Comparison of ENCODE assay signal across 33 mouse cellular contexts in the genomic region with DNA sequence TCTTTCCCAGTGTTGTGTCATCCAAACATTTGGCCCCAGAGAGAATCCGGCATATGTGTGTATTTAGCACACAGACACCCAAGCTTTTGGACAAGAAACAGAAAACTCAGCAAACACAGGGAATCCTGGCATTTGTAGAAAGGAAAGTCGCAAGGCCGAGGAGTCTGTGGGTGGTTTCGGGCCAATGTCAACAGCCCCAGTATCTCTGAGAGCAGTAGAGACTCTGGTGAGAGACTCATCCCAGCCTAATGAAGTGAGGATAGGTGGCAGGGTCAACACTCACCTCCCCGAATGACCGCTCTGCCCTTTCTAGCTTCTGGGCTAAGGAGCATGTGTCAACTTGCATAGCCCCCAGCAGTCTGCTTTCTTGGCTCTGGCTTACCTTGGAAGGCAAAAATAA. TPM values are rescaled to one million over a fixed set of nuclear protein-coding genes. Genes with fewer than 3 reads are reported as not detected.
DNase-seq lines count a peak whose midpoint lies in the region; ATAC-seq and TF ChIP-seq lines count a peak whose summit lies in the region.
"Had no signal": no experiment of that assay in that cellular context is flagged by ENCODE, and none has a peak within 500 bp of the region (broad histone marks: within the 10 kb centered on the region; RNA-seq: fewer than 3 reads in every experiment).

No protein-coding gene starts in this region.

- H3K36me3 ChIP-seq in embryonic facial prominence, embryonic 14.5 days (ENCODE audit: control insufficient read depth, insufficient read depth, low read length), result no peaks in the 10 kb centered on the region
- no peaks in the 10 kb centered on the region for H3K36me3 ChIP-seq in embryonic facial prominence, embryonic 10.5 days (replicated peaks)
- H3K36me3 ChIP-seq in lung, embryonic 16.5 days (ENCODE audit: control insufficient read depth, insufficient read depth, low read length), result no peaks in the 10 kb centered on the region
- H3K36me3 ChIP-seq in lung, postnatal 0 days (ENCODE audit: insufficient read depth, low read length), result no peaks in the 10 kb centered on the region
- H3K36me3 ChIP-seq: embryonic facial prominence, embryonic 15.5 days; heart, embryonic 10.5 days; heart, embryonic 15.5 days; hindbrain, embryonic 12.5 days; intestine, embryonic 15.5 days; liver, embryonic 13.5 days; midbrain, embryonic 10.5 days; midbrain, embryonic 15.5 days had no signal

- no peak for TF ChIP-seq POLR2A in lung, adult 2 months (IDR thresholded peaks at IDR 0.05; ENCODE audit: borderline replicate concordance, extremely low read depth, low read depth, low read length)

- H3K27me3 ChIP-seq in embryonic facial prominence, embryonic 14.5 days (replicated peaks; ENCODE audit: control insufficient read depth, insufficient read depth, low read length), result no peaks in the 10 kb centered on the region
- no peaks in the 10 kb centered on the region for H3K27me3 ChIP-seq in embryonic facial prominence, embryonic 10.5 days (replicated peaks; ENCODE audit: low read depth, poor library complexity, severe bottlenecking)
- H3K27me3 ChIP-seq in lung, embryonic 16.5 days (ENCODE audit: control insufficient read depth, insufficient read depth, low read depth, low read length), result no peaks in the 10 kb centered on the region
- H3K27me3 ChIP-seq in lung, postnatal 0 days (replicated peaks; ENCODE audit: insufficient read depth, low read length), result no peaks in the 10 kb centered on the region
- H3K27me3 ChIP-seq: CH12.LX; embryonic facial prominence, embryonic 15.5 days; heart, embryonic 15.5 days; hindbrain, embryonic 12.5 days; intestine, embryonic 15.5 days; liver, embryonic 13.5 days; midbrain, embryonic 15.5 days had no signal

- no peak overlapping the region for H3K27ac ChIP-seq in embryonic facial prominence, embryonic 14.5 days (replicated peaks; ENCODE audit: low read depth, low read length)
- H3K27ac ChIP-seq in embryonic facial prominence, embryonic 10.5 days (replicated peaks), result no peak overlapping the region
- H3K27ac ChIP-seq in lung, embryonic 16.5 days (ENCODE audit: low read length), result no peak overlapping the region
- H3K27ac ChIP-seq in lung, postnatal 0 days (ENCODE audit: low read length), result no peak overlapping the region
- H3K27ac ChIP-seq: embryonic facial prominence, embryonic 15.5 days; hindbrain, embryonic 12.5 days; hindbrain, postnatal 0 days; intestine, embryonic 15.5 days; kidney, postnatal 0 days; liver, embryonic 13.5 days; midbrain, embryonic 15.5 days had no signal

- 77% methylated on average over 6 of the region's 6 CpGs for WGBS in embryonic facial prominence, embryonic 14.5 days
- 88% methylated on average over 6 of the region's 6 CpGs for WGBS in embryonic facial prominence, embryonic 10.5 days
- WGBS in lung, embryonic 16.5 days, result 68% methylated on average over 6 of the region's 6 CpGs
- WGBS in lung, adult 2 months, result 64% methylated on average over 6 of the region's 6 CpGs
- 60% methylated on average over 6 of the region's 6 CpGs for WGBS in lung, postnatal 0 days

- no peak for TF ChIP-seq CTCF in lung, adult 2 months (IDR thresholded peaks at IDR 0.05; ENCODE audit: insufficient read depth, low read length)
- TF ChIP-seq CTCF in lung, postnatal 0 days (IDR thresholded peaks at IDR 0.05), result no peak

- no peak overlapping the region for H3K9ac ChIP-seq in embryonic facial prominence, embryonic 14.5 days (ENCODE audit: low read depth, low read length)
- no peak overlapping the region for H3K9ac ChIP-seq in lung, embryonic 16.5 days (ENCODE audit: low read length)
- H3K9ac ChIP-seq in lung, postnatal 0 days (replicated peaks; ENCODE audit: low read depth), result no peak overlapping the region
- H3K9ac ChIP-seq: embryonic facial prominence, embryonic 15.5 days; heart, embryonic 15.5 days; hindbrain, embryonic 12.5 days; intestine, embryonic 15.5 days; liver, embryonic 13.5 days; midbrain, embryonic 15.5 days had no signal

- DNase-seq in embryonic facial prominence, embryonic 14.5 days (ENCODE audit: low spot score), result peak; percentile 11
- no peak for DNase-seq in embryonic facial prominence, embryonic 10.5 days (ENCODE audit: low spot score)
- DNase-seq in lung, adult 2 months, result no peak
- DNase-seq in lung, postnatal 0 days (ENCODE audit: low spot score), result peak; percentile 75
- DNase-seq in right cerebral cortex, postnatal 10 days (ENCODE audit: low spot score in 2 of 2), result no peak
- no peak for DNase-seq in kidney, adult 9 months
- DNase-seq in urinary bladder, postnatal 4 days (ENCODE audit: low spot score in 2 of 2), result no peak
- DNase-seq: adrenal gland, adult 2 months; adrenal gland, postnatal 36 days; cerebellum, adult 18-20 months; cerebellum, postnatal 10 days; gastrocnemius, postnatal 14 days; heart, postnatal 36 days; kidney, adult 2 months; kidney, postnatal 4 days; liver, embryonic 13.5 days; right cerebral cortex, adult 18-20 months; right cerebral cortex, postnatal 4 days; thymus, postnatal 14 days had no signal

- H3K4me2 ChIP-seq in embryonic facial prominence, embryonic 14.5 days (ENCODE audit: low read depth, low read length), result no peak overlapping the region
- no peak overlapping the region for H3K4me2 ChIP-seq in lung, embryonic 16.5 days (ENCODE audit: low read depth, low read length)
- no peak overlapping the region for H3K4me2 ChIP-seq in lung, postnatal 0 days (replicated peaks; ENCODE audit: low read depth, low read length)
- H3K4me2 ChIP-seq: embryonic facial prominence, embryonic 15.5 days; intestine, embryonic 15.5 days; midbrain, embryonic 15.5 days had no signal

- peak; percentile 50 for TF ChIP-seq EP300 in lung, postnatal 0 days (IDR thresholded peaks at IDR 0.05)

- no peak overlapping the region for H3K4me3 ChIP-seq in embryonic facial prominence, embryonic 14.5 days (ENCODE audit: low read depth, low read length)
- no peak overlapping the region for H3K4me3 ChIP-seq in embryonic facial prominence, embryonic 10.5 days
- no peak overlapping the region for H3K4me3 ChIP-seq in lung, embryonic 16.5 days (ENCODE audit: low read length)
- H3K4me3 ChIP-seq in lung, adult 2 months (replicated peaks; ENCODE audit: extremely low read depth, low read depth, low read length), result no peak overlapping the region
- H3K4me3 ChIP-seq in lung, postnatal 0 days (ENCODE audit: low read depth, low read length), result no peak overlapping the region
- H3K4me3 ChIP-seq: embryonic facial prominence, embryonic 15.5 days; heart, embryonic 15.5 days; hindbrain, embryonic 12.5 days; intestine, embryonic 15.5 days; liver, embryonic 13.5 days; midbrain, embryonic 15.5 days had no signal

- H3K9me3 ChIP-seq in embryonic facial prominence, embryonic 14.5 days (ENCODE audit: control insufficient read depth, low read length), result no peaks in the 10 kb centered on the region
- no peaks in the 10 kb centered on the region for H3K9me3 ChIP-seq in embryonic facial prominence, embryonic 10.5 days
- no peaks in the 10 kb centered on the region for H3K9me3 ChIP-seq in lung, embryonic 16.5 days (ENCODE audit: control insufficient read depth, low read length)
- H3K9me3 ChIP-seq in lung, postnatal 0 days (ENCODE audit: low read length), result no peaks in the 10 kb centered on the region
- H3K9me3 ChIP-seq: embryonic facial prominence, embryonic 15.5 days; heart, embryonic 10.5 days; heart, embryonic 15.5 days; hindbrain, embryonic 12.5 days; intestine, embryonic 15.5 days; liver, embryonic 13.5 days; midbrain, embryonic 10.5 days; midbrain, embryonic 15.5 days had no signal

- H3K4me1 ChIP-seq in embryonic facial prominence, embryonic 14.5 days (ENCODE audit: control insufficient read depth, insufficient read depth, low read length), result no peaks in the 10 kb centered on the region; the same call in 1 of the 2 replicates
- peaks cover 7% of the 10 kb centered on the region for H3K4me1 ChIP-seq in embryonic facial prominence, embryonic 10.5 days
- H3K4me1 ChIP-seq in lung, embryonic 16.5 days (replicated peaks; ENCODE audit: control insufficient read depth, insufficient read depth, low read length), result peaks cover 5% of the 10 kb centered on the region
- H3K4me1 ChIP-seq in lung, adult 2 months (ENCODE audit: control insufficient read depth, insufficient read depth, low read length), result no peaks in the 10 kb centered on the region; the same call in 1 of the 2 replicates
- no peaks in the 10 kb centered on the region for H3K4me1 ChIP-seq in lung, postnatal 0 days (ENCODE audit: insufficient read depth, low read depth, low read length)

- no peak; the same call in 1 of the 2 replicates for ATAC-seq in embryonic facial prominence, embryonic 14.5 days (ENCODE audit: low read depth)
- peak; percentile 44; the same call in 1 of the 2 replicates for ATAC-seq in lung, embryonic 16.5 days (ENCODE audit: low read depth)
- peak; percentile 71 for ATAC-seq in lung, postnatal 0 days
- ATAC-seq: activated CD4-positive, CD25-positive, alpha-beta regulatory T cell, adult 4 months; forebrain, embryonic 14.5 days; midbrain, embryonic 15.5 days had no signal

RNA-seq across cellular contexts. Expression of a gene that starts 52.9 kb away (rescaled TPM):
- 4.1 and 4.3 TPM in 2 replicates for polyA plus RNA-seq in embryonic facial prominence, embryonic 14.5 days (2014; fragmentation: Nextera tagmentation; extraction: Ambion mirVana)
- not detected in 2 replicates for polyA plus RNA-seq in embryonic facial prominence, embryonic 10.5 days (2016; fragmentation: Nextera tagmentation; extraction: Ambion mirVana)
- polyA plus RNA-seq in lung, embryonic 16.5 days (2015; fragmentation: Nextera tagmentation; extraction: Ambion mirVana), result 1.6 and 2.3 TPM in 2 replicates
- 0.59 and 1.5 TPM in 2 replicates for polyA plus RNA-seq in lung, adult 2 months (2012; rRNA removed)
- polyA plus RNA-seq in lung, postnatal 0 days (2015; fragmentation: Nextera tagmentation; extraction: Ambion mirVana), result 3.4 and 4.4 TPM in 2 replicates
- polyA plus RNA-seq: activated CD4-positive, CD25-positive, alpha-beta regulatory T cell, adult 4 months; midbrain, embryonic 10.5 days; neural tube, embryonic 11.5 days had no signal

Comparison
In these comparisons a context has a peak if more than half of its experiments do, and no peak if none do; other contexts are left out.
1. DNase-seq: peak in embryonic facial prominence, embryonic 14.5 days (single experiment) and lung, postnatal 0 days (single experiment); none in embryonic facial prominence, embryonic 10.5 days (single experiment), lung, adult 2 months (single experiment), right cerebral cortex, postnatal 10 days (0 of 2), kidney, adult 9 months (single experiment) and urinary bladder, postnatal 4 days (0 of 2).